Mouse (Mus musculus): Measurements from ENCODE around the gene Clic4.

The Clic4 gene

DNA sequence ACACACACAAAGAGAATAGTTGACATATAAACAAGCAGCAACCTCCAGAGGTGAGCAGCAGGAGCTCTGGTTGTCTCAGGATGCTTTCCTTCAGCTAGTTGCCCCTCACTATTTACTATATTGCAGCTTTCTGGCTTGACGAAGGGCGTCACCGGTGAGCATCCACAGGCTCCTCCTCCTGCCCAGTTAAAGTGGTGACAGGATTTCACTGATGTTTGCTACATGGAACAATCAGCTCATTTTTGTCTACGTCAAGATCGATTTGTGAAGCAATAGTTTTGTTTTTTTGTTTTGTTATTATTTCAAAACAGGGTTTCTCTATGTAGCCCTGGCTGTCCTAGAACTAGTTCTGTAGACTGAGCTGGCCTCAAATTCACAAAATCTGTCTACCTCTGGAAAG is 41.1 kb downstream of the Clic4 start:
- no peak for DNase-seq (ENCODE audit: low read depth)

DNA sequence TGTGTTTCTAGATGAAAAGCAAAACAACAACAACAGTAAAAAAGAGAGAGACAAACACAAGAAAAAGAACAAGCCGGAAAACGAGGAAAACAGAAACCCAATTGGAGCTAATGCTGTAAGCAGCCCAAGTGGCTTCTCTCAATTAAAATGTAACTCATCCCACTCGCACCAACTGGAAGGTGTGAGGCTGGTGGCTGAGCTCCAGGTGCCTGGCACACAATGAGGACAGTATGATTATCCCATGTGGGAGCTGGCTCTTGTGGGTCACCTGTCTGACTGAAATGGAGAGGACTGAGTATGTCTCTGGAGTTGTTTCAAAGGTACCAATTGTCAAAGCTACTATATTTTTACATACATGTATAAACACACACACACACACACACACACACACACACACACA is 41.5 kb downstream of the Clic4 start:
- DNase-seq (ENCODE audit: low read depth) = no peak

DNA sequence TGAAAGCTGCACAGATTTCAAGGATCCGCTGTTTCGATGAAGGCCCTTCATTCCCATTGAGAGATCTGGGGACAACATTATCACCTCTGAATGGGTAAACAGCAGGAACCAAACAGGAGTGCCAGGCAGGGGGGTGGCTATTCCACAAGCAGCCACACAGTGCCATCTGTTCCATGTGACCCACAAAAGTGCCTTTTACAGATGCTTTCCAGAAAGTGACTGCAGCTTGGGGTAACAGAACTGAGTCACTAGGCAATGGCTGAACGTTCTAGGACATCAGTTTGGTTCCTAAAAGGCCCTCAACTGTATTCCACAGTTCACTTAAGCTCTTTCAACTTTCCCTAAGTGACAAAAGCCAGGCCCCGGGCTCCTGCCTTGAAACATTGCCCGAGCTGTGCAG is 42.0 kb downstream of the Clic4 start:
- DNase-seq (ENCODE audit: low read depth) = no peak

DNA sequence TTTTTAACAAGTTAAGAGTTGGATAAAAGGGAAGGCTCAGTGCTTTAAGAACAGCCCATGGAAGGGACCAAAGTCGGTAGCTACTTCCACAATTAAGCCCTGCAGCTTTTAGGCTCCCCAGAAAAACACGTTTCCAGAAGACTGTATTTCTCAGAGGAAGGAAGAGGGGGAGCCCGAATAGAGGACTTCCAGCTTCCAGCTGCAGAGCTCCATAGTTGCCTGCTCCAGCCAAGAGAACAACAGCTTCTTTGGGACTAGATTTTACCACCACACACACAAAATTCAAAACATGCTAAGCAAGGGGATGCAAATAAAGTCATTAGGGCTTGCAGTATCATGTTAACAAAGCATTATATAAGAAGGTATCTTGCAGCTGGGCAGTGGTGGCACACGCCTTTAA is 42.7 kb downstream of the Clic4 start:
- DNase-seq (ENCODE audit: low read depth) = no peak

DNA sequence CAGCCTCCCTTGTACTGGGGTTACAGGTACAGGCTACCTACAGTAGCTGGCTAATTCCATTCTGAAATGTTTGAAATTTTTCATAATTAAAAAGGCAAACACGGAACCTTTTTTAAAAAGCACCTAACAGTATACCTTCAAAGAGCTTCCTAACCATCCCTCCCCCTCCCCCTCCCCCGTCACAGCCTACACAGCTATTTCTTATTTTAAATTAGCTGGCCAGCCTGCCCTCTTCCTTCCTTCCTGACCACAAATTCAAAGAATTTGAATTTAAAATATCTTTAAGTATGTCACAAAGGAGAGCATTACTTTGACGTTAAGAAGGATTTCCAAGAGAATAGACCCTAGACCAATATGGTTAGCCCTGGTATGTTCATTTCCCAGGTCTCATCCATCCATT is 44.5 kb downstream of the Clic4 start:
- DNase-seq (ENCODE audit: low read depth) = no peak

DNA sequence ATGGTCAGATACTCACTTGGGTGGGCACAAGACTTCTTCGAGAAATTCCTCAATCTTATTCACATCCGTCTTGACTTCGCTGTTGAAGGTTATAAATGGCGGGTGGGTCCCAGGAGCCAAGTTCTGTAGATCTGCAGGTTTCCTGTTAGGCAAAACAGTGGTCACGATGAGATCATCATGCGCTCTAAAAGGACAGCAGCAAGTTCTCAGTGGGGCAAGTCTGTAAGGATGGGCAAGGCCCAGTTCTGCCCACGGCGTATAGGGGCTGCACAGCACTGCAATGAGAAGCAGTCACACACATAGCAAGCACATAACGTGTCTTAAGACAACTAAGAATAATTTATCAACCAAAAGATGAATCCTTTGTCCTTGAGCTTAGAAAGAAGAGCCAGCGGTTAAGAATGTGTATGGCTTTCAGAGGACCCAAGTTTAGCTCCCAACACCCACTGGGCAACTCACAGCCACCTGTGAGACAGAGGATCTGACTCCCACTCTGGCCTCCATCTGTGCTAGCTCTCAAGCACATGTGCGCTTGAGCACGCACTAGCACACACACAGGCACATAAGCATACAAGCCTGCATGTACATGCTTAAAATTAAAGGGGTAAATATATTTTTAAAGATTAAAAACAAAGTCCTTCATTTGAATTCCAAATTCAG is 46.5 kb downstream of the Clic4 start:
- no peak for DNase-seq (ENCODE audit: low read depth)

DNA sequence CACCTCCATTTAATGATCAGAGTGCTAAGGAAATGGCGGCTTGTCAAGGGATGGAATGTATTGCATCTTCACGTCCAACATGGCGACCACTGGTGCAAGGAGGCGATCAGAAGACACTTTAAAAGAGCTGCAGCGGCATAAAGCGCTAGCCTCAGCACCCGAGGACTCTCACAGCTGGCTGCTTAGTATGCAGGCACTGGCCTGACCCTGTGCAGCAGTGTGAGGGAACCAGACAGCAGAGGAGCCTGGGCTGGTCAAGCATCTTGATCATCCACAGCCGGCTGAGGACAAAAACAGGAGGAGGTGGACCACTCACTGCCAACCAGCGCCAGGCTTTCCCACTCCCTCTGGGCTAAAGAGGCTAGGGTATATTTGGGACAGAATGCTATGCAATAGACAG is 48.8 kb downstream of the Clic4 start:
- no peak for DNase-seq (ENCODE audit: low read depth)

DNA sequence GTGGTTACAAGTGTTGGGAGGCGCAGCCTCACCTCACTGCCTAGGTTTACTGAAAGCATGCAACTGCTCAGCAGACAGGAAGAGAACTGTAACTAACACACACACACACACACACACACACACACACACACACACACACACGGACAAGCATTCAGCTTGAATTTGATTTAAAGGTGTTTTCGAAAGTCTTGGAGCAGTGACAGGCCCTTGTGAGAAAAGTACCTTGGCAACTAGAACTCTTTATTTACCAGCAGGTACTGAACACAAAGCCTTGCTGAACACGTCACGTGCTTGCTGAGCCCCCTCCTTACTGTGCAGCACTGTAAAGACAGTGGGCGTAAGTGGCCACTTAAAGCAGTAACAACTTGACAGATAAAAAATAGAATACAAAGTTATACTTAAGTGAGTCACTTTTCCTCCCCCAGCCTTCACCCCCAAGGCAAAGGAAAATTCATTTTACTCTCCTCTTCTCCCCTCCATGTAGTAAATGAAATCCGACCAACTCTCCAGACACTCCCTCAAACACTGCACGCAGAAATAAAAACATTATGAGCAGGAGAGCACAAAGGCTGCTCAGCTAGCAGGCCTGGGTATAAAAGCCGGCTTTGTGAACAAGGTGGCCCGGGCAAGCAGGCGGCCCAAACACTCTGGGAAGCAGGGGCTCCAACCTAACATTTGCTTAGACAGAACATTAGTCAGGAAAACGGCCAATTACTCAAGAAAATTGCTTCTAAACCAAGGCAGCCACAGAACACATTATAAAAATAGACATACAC is 50.8 kb downstream of the Clic4 start:
- peak; percentile 43 for DNase-seq (ENCODE audit: low read depth)

DNA sequence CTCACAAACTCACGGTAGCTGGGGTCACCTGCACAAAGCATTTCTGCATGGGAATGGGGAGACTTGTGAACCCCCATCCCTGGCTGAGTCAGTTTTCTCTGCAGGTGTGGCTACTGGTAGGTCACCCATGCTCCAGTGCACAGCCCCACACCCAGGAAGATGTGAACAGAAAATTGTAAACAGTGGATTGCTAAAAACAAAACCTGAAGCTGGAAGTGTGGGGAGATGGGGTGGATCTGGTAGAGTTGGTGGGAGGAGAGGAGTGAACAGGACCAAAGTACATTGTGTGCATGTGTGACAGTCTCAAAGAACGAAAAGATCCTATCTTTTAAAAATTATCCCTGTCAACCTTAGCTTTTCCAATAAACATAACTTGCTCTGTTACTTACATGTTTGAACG is 52.0 kb downstream of the Clic4 start:
- no peak for DNase-seq (ENCODE audit: low read depth)

DNA sequence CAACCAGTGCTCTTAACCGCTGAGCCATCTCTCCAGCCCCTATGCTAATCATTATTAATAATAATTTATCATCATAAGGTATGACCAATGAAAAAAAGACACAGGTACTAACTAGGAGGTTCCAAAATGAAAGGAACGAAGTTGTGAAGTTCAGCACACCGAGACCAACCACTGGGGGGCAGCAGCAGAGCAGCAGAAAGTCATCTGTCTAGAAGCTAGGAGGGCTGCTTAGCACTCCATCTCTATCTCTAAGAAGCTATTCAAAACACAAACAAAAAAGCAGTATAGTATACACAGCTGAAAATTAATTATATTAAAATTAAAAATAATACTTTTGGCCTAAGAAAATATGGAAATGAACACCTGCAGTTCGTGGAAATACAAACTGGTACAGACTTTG is 53.0 kb downstream of the Clic4 start:
- no peak for DNase-seq (ENCODE audit: low read depth)

DNA sequence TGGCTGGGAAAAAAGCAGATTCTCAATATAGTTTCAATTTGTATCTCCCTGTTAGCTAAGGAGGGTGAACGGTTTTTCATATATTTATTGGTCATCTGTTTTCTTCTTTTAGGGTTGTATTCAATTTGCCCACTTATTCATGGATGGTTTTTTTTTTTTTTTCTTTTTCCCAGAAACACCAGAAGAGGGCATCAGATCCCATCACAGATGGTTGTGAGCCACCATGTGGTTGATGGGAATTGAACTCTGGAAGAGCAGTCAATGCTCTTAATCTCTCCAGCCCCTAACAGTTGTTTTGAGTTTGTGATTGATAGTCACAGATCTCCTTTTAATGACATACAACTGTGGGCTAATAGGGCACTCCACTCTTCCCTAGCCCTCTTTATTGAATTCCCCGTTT is 62.8 kb downstream of the Clic4 start:
- DNase-seq (ENCODE audit: low read depth) = no peak

DNA sequence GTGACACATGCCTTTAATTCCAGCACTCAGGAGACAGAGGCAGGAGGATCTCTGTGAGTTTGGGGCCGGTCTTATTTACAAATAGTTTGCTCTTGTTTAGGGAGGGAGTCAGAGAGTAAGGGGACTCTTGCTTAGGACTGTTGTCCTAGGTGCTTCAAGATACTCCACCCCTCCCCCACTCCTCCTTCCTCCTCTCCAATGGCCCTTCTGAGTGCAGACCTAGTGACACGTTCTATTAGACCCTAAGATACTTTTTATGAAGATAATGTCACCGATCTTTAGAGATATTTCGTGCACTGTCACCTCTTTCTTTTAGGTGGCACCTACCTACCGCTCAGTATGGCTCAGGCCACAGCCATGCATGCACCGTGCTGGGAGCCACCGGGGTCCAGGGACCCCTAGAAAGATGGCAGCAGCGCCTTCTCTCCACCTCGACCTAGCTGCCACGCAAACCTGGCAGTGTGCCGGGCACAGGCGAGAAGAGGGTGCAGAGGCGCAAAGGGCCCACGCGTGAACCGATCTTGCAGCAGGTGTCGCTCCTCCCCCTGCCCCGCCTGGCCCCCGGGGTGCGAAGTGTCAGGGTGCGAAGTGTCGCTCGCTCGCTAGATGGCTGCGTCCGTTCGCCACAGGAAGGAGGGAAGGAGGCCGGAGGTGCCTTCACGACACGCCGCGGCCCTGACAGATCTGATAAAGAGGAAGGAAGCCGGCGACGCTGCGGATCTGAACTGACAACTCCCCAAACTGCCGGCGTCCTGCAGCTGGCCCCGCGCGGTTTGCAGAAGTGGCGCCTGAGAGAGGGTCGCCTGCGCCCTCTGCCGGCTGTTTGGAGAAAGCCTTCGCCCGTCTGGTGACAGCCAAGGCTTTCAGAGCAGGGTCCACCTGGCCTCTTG is 66.7 kb downstream of the Clic4 start:
- no peak for DNase-seq (ENCODE audit: low read depth)

DNA sequence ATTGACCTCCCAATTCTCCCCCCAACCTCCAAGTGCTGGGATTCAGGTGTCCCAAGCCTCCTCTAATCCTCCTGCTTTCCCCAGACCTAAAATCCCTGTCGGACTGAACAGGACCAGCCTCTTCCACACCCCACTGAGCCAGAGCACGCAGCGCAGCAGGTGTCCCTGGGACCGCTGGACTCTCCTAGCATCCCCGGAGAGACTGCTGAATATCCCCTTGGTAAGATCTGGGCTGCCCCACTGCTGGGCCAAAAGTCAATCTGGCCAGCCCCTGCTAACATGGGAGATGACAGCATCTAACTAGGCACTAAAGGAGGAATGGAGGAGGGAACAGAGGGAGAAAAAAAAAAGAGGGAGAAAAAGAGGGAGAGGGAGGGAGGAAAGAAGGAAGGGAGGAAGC is 67.4 kb downstream of the Clic4 start:
- no peak for DNase-seq (ENCODE audit: low read depth)

DNA sequence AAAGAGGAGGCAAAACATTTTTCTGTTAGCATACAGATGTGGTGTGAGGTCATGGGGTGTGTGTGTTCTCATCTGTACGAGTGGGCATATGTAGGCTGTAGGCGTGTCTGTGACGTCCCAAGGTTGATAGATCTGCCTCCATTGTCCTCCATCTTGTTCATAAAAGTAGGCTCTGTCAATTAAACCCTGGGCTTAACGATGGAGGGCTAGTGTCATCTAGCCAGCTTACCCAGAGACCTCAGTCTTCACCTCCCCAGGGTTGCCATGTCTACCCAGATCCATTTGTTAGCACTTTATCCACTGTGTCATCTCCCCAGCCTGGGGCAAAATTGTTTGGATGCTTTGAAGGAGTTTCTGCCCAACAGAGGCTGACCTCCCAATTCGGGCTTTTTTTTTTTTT is 67.9 kb downstream of the Clic4 start:
- no peak for DNase-seq (ENCODE audit: low read depth)

DNA sequence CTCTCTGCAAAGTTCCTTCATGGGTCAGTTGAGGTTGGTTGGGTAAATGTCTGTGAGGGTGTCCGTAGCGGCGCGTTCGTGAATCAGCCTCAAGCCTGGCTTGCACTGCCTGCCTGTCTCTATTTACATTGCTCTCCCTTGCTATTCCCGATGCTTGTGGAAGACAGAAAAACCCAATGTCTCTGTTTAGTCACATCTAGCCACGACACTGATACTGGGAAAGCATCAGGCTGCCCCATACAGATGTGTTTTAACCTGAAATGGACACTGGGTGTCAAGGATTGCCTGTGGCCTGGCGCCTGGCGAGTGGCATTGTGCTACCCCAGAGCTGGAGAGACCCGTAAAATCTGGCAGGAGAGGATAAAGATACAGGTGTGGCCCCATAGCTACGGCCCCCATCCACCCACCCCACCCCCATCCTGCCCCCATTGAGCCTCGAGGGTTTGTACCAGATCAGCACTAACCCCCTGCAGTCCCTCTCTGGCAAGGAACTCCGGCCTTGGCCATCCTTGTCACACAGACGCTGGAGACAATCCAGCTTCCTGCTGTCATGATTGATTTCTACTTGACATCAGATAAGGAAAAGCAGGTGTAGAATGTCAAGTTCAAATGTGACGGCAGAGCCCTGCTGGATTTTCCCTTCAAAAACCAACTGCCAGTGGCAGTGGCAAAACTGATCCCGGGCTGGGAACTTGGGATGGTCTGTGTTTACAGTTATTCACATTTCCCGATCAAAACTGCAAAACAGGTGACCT is 68.6 kb downstream of the Clic4 start:
- DNase-seq (ENCODE audit: low read depth) = no peak

DNA sequence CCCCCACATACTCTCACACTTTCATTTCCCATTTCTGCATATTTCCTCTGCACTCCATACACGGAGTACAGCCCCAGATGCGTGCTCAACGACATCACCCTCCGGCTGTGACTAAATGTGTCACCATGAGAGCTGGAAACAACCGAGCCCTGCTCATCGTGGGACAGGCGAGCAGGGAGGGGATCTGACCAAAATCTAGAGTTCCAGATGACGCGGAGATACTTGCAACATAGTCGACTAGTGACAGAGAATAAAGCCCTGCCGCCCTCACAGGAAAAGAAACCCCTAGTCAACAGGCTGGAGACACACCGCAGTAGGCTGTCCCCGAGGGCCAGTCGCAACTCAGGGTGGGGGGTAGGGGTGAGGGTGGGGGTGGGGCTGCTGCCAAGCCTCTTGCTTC is 69.3 kb downstream of the Clic4 start:
- DNase-seq (ENCODE audit: low read depth) = no peak

DNA sequence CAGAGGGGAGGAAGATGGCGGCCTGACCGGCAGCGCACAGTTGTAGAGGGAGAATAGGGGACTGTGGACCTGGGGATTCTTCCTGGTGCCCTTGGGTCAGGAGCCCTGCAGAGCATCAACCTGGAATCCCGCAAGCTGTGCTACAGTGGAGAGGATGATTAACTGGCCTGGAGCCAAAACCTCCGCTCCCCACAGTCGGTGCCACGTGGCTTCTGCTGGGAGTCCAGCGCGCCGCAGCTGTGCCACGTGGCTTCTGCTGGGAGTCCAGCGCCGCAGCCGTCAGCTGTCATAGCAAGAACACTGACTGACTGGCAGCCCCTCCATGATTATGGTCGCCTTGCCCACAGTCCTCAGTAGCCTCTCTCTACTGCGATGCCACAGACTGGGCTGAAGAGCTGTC is 70.8 kb downstream of the Clic4 start:
- DNase-seq (ENCODE audit: low read depth) = no peak

DNA sequence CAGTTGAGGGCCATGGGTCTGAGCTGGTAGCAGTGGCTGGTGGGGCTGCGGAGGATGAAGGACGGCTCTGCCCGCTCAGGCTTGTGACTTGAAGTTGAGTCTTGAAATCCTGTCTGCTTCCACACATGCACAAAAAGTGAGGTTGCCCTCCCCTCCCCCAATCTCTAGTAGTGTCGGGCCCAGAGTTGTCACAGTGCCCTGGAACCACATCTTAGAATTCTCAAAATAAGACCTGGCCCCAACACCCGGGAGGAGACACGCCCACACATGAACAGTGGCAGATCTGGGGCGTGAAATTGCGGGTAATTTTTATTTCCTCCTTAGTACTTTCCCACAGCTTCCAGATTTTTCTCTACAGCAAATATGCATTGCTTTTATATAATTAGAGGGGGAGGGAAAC is 74.8 kb downstream of the Clic4 start:
- no peak for DNase-seq (ENCODE audit: low read depth)

DNA sequence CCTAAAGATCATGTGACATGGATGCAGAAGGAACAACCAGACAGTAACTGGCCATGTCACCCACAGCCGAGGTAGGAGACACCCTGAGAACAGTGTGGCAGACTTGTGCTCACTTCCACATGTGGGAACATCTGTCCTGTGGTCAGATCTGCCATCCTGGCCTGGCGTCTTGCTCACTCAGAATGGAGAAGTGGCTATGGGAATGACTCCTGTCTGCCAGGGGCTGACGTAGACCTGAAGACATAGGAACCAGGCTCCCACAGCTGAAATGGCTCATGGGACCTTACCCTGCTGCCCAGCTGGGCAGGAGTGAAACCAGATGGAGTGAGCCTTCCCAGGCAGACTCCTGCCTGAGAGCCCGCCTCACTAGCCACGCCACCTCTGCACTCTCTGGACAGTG is 79.8 kb downstream of the Clic4 start:
- no peak for DNase-seq (ENCODE audit: low read depth)

DNA sequence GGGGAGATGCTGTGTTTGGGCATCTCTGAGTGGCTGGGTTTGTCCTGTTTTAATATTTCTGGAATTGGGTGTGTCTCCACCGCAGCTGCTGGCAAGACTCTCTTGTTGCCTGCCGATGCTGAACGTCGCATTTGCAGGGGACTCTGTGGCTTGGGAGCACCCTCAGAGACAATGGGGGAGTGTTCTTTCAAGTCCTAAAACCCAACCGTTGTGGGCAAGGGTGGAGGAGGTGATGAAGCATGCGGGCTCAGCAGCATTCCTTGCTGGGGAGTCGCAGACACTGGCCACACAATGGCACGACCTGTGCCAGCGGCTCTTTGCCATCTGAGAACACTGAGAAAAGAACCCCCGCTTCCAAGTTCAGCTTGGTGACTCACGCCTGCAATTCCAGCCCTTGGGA is 81.0 kb downstream of the Clic4 start:
- DNase-seq (ENCODE audit: low read depth) = no peak

DNA sequence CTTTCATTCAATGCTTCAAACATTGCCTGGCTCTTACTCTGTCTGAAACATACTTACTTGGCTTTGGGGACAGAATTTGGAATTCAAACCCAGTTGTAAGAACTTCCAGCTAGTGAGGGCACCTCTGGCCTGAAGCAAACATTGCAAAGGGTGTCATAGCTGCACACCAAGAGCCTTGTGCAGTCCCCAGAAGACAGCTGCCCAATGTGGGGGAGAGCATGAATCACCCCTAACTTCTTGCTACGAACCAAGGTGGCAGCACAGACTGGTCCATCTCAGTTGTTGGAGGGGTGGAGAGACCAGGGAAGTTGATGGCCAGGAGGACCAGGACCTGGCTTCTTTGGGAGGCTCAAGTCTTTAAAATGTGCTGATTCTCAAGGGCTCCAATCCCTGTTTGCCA is 81.4 kb downstream of the Clic4 start:
- DNase-seq (ENCODE audit: low read depth) = no peak

DNA sequence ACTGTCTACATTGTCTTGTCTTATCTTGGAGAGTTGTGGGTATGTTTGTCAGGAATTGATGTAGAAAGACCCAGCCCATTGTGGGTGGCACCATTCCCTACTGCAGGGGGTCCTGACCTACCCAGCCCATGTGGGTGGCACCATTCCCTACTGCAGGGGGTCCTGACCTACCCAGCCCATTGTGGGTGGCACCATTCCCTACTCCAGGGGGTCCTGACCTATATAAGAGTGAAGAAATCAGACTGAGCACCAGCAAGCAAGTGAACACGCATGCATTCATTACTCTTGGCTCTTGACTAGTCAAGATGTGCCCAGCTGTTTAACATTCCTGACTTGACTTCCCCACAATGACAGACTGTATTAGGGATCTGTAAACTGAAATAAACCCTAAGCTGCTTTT is 82.2 kb downstream of the Clic4 start:
- DNase-seq (ENCODE audit: low read depth) = no peak
